Mouse (Mus musculus): ENCODE data around the gene Elmo3.

DNA sequence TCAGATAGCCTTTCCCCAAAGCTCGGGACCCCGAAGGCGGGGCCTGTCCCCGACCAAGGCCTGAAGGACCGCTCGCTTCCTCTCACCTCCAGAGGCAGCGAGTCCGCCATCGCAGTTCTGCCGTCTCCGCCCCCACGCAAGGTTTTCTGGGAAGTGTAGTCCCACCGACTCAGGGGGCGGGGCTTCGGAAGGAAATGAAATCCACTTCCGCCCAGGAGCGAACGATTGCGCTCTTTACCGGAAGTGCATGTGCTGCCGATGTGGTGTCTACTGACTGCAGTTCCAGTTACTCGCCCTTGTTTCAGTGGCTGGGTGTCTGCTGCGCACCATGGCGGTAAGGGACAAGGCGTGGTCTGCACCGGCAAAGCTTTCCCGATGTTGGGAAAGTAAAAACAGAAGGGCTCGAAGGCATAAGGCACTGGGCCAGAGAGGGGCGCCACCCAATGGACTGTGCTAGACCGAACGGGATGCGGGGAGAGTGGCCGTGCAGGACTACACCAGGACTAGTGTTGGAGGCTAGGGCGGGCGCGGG, 20.8 kb downstream of the Elmo3 start, which contains the start of the genes Lrrc29 and Tmem208:
- TF ChIP-seq CTCF (IDR thresholded peaks at IDR 0.05; ENCODE audit: low read depth) (peak; percentile 74), EP300 (optimal IDR thresholded peaks at IDR 0.05) (no peak)

Measured in stomach, postnatal 0 days (tissue).